Comparison of ENCODE assay signal across 7 mouse cellular contexts in genomic region chr12:112746808-112747605, GRCm38 (mm10). TPM values are rescaled to one million over a fixed set of nuclear protein-coding genes. Genes with fewer than 3 reads are reported as not detected.
DNase-seq lines count a peak whose midpoint lies in the region; ATAC-seq lines count a peak whose summit lies in the region.

No protein-coding gene starts in this region.

- 0 out of 2 replicates have a peak, but pooled peaks cover 6% of the 10 kb centered on the region for H3K36me3 ChIP-seq in heart, embryonic 10.5 days
- H3K36me3 ChIP-seq in midbrain, embryonic 11.5 days (ENCODE audit: control insufficient read depth, insufficient read depth, low read length), result no peaks in the 10 kb centered on the region

- 22% methylated on average over 10 of the region's 10 CpGs for WGBS in heart, embryonic 10.5 days
- 21% methylated on average over 10 of the region's 10 CpGs for WGBS in midbrain, embryonic 11.5 days

- peak overlapping the region; percentile 49 for H3K27ac ChIP-seq in heart, embryonic 10.5 days
- peak overlapping the region; percentile 74 for H3K27ac ChIP-seq in midbrain, embryonic 11.5 days (ENCODE audit: low read depth, low read length)

- H3K9me3 ChIP-seq in heart, embryonic 10.5 days, result no peaks in the 10 kb centered on the region
- H3K9me3 ChIP-seq in midbrain, embryonic 11.5 days (ENCODE audit: control insufficient read depth, low read length), result no peaks in the 10 kb centered on the region

- H3K4me3 ChIP-seq in heart, embryonic 10.5 days, result peak overlapping the region; percentile 13; the same call in 1 of the 2 replicates
- H3K4me3 ChIP-seq in midbrain, embryonic 11.5 days (ENCODE audit: low read depth, low read length), result no peak overlapping the region

- peaks cover 6% of the 10 kb centered on the region; the same call in 1 of the 2 replicates for H3K27me3 ChIP-seq in heart, embryonic 10.5 days (ENCODE audit: insufficient read depth, poor library complexity, severe bottlenecking)
- H3K27me3 ChIP-seq in midbrain, embryonic 11.5 days (ENCODE audit: control insufficient read depth, insufficient read depth, low read length), result no peaks in the 10 kb centered on the region

- peak overlapping the region; percentile 0; the same call in 1 of the 2 replicates for H3K9ac ChIP-seq in midbrain, embryonic 11.5 days (ENCODE audit: low read length)

- peaks cover 38% of the 10 kb centered on the region for H3K4me1 ChIP-seq in heart, embryonic 10.5 days
- H3K4me1 ChIP-seq in midbrain, embryonic 11.5 days (ENCODE audit: control insufficient read depth, insufficient read depth, low read length), result peaks cover 5% of the 10 kb centered on the region

- peak; percentile 82 for DNase-seq in A20 (ENCODE audit: low read depth, low spot score)
- peak; percentile 80 for DNase-seq in CD4-positive, CD25-positive, alpha-beta regulatory T cell, adult 2 months (ENCODE audit: low read depth, low spot score)
- DNase-seq in cerebellum, postnatal 14 days, result peak; percentile 66 to 69
- DNase-seq in heart, embryonic 10.5 days (ENCODE audit: low spot score), result no peak
- peak; percentile 67 for DNase-seq in kidney, postnatal 10 days
- peak; percentile 94 for DNase-seq in midbrain, embryonic 11.5 days (ENCODE audit: low spot score, missing footprints)
- DNase-seq in layer of hippocampus, adult 8-10 months (ENCODE audit: low spot score in 2 of 2), result no peak

- ATAC-seq in midbrain, embryonic 11.5 days (ENCODE audit: low FRiP score), result peak; percentile 83

- no peak overlapping the region for H3K4me2 ChIP-seq in midbrain, embryonic 11.5 days

RNA-seq across cellular contexts. Expression of gene Pld4, which starts 13.4 kb away (rescaled TPM):
- polyA plus RNA-seq in heart, embryonic 10.5 days (2016; fragmentation: Nextera tagmentation; extraction: Ambion mirVana), result 0.57 and 2.9 TPM in 2 replicates
- 3.5 and 4.2 TPM in 2 replicates for polyA plus RNA-seq in midbrain, embryonic 11.5 days (2014; fragmentation: Nextera tagmentation; extraction: Ambion mirVana)
- 10 to 100 TPM in 2 of 4 experiments, 1 to 10 TPM in 2; 7.3 to 36.6 (median 21.0) TPM for total RNA-seq in layer of hippocampus, adult 8-10 months (2022)

RNA-seq across cellular contexts. Expression of gene Cep170b, which starts 26.8 kb away (rescaled TPM):
- 3.9 and 6.6 TPM in 2 replicates for polyA plus RNA-seq in heart, embryonic 10.5 days (2016; fragmentation: Nextera tagmentation; extraction: Ambion mirVana)
- polyA plus RNA-seq in midbrain, embryonic 11.5 days (2014; fragmentation: Nextera tagmentation; extraction: Ambion mirVana), result 5.2 and 5.5 TPM in 2 replicates
- total RNA-seq in layer of hippocampus, adult 8-10 months (2022), result 100 to 1,000 TPM; 190 to 216 (median 203) TPM

RNA-seq across cellular contexts. Expression of gene Ahnak2, which starts 55.5 kb away (rescaled TPM):
- polyA plus RNA-seq in heart, embryonic 10.5 days (2016; fragmentation: Nextera tagmentation; extraction: Ambion mirVana), result 0.53 and 0.71 TPM in 2 replicates
- 0.07 and 0.22 TPM in 2 replicates for polyA plus RNA-seq in midbrain, embryonic 11.5 days (2014; fragmentation: Nextera tagmentation; extraction: Ambion mirVana)
- total RNA-seq in layer of hippocampus, adult 8-10 months (2022), result 10 to 100 TPM in 2 of 4 experiments, 1 to 10 TPM in 2; 4.7 to 11.9 (median 8.2) TPM

Comparison
In these comparisons a context has a peak if more than half of its experiments do, and no peak if none do; other contexts are left out.
1. DNase-seq: peak in A20 (single experiment), CD4-positive, CD25-positive, alpha-beta regulatory T cell, adult 2 months (single experiment), cerebellum, postnatal 14 days (2 of 2), kidney, postnatal 10 days (single experiment) and midbrain, embryonic 11.5 days (single experiment); none in heart, embryonic 10.5 days (single experiment) and layer of hippocampus, adult 8-10 months (0 of 2).